Mouse (Mus musculus): ENCODE results near the gene Tfg. TPM values are rescaled to one million over a fixed set of nuclear protein-coding genes. Genes with fewer than 3 reads are reported as not detected.

The Tfg gene
- total and polyA plus RNA-seq, 3 experiments, result 80.6 to 324 (median 112) TPM

DNA sequence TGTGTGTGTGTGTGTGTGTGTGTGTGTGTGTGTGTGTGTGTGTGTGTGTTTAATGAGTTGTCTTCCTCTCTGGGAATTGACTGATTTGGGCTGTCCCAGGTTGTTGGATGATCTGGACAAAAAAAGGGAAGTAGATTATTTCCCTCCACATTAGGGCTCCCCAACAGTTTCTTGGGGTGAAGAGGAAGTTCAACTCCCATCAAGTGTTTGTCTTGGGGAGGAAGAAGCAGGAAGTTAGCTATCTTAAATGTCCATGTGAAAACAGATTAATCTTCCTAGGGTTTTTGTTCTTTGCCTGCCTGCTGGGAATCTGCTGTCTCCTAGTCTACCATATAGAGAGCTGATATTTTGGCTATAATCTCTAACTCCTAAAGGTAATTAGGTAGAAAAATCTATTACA, 58.4 kb downstream of the Tfg start:
- ATAC-seq (ENCODE audit: extremely low read depth, insufficient number of reproducible peaks, low FRiP score, poor library complexity, severe bottlenecking), result no peak
- no peak for TF ChIP-seq GATA1 (IDR thresholded peaks at IDR 0.05; ENCODE audit: borderline replicate concordance, low read length)
- H3K4me3 ChIP-seq (ENCODE audit: low read depth, low read length), result no peak overlapping the region

DNA sequence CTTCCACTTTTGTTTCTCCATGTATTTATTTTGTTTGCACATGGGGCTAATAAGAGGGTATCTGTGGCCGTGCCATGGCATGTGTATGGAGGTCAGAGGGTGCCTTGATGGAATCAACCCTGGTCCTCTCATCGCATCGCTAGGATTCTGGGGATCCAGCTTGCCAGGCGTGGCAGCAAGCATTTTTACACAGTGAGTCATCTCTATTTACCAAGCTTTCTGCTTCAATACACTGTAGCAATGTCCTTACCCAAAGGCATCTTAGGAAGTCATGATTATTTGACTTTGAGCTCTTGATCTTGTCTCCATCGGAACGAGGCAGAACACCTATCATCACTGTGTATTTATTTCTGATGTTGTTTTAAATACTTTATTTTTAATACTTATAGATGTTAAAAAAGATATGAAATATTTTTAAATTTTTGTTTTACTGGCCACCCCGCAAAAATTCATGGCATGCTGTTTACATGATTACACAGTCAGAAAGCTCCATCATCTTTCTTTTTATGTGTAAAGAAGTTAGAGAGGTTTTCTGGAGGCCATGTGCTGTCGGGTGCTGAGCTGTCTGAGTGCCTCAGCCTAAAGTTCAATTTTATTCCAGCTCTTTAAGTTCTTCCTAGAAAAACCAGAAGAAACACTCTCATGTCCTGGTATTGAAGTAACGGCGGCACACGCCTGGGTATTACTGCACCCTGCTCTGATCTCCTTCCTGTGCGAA, 61.9 kb downstream of the Tfg start:
- H3K36me3 ChIP-seq (replicated peaks), result no peaks in the 10 kb centered on the region
- ATAC-seq (ENCODE audit: extremely low read depth, insufficient number of reproducible peaks, low FRiP score, poor library complexity, severe bottlenecking), result no peak
- DNase-seq (ENCODE audit: low spot score), result no peak
- H3K27me3 ChIP-seq (ENCODE audit: insufficient read depth, low read length), result peaks cover 7% of the 10 kb centered on the region
- no peak overlapping the region for H3K4me3 ChIP-seq (ENCODE audit: low read depth, low read length)
- H3K4me1 ChIP-seq (ENCODE audit: insufficient read depth, low read depth, low read length), result no peaks in the 10 kb centered on the region
- TF ChIP-seq GATA2 (IDR thresholded peaks at IDR 0.05; ENCODE audit: borderline replicate concordance, low read depth, low read length) (no peak), POLR2AphosphoS5 (IDR thresholded peaks at IDR 0.05; ENCODE audit: insufficient replicate concordance, low read depth, low read length) (no peak), TAL1 (conservative IDR thresholded peaks at IDR 0.05; ENCODE audit: low read depth, low read length) (no peak), GATA1 (IDR thresholded peaks at IDR 0.05; ENCODE audit: borderline replicate concordance, low read length) (no peak), CTCF (IDR thresholded peaks at IDR 0.05; ENCODE audit: low read depth, low read length) (no peak)
- no peaks in the 10 kb centered on the region for H3K9me3 ChIP-seq (replicated peaks)

More for the DNA sequence above, 58.4 kb downstream of the Tfg start:
- DNase-seq (ENCODE audit: low spot score), result no peak
- peaks cover 8% of the 10 kb centered on the region for H3K27me3 ChIP-seq (ENCODE audit: insufficient read depth, low read length)
- no peaks in the 10 kb centered on the region for H3K9me3 ChIP-seq (replicated peaks)
- no peaks in the 10 kb centered on the region for H3K36me3 ChIP-seq (replicated peaks)
- no peaks in the 10 kb centered on the region for H3K4me1 ChIP-seq (ENCODE audit: insufficient read depth, low read depth, low read length)

DNA sequence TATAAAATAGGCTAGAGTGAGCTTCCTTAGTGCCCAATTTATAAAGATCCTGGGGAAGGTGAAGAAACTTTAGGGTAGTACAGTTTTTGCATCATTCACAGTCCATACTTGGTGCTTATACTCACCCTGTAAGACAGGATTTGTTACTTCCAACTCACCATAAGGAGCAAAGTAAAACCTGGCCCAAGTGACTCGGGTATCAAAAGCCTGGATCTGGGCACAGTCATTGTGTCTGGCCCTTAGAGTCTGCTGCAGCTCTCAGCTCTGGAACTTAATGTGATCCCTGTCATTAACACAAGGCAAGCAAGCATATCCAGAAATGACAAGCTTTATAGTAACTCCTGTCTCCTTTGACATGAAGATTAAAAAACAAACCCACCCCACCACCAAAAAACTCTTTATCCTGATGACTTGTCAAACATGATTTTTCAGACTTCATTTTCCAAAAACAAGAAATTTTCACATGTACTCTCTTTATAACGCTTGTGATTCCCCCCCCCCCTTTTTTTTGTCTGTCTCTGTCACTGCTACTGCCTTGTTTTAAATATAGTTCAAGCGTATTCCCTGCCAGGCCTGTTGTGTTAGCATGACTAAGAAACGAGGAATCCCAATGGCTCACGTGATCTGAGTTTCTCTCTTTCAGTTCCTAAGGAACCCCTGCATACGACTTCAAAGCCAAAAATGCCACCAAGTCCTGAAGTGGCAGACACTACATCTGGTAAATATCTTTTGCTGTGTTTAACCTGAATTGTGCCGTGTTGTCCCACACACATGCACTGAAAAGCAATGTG, 70.7 kb downstream of the Tfg start:
- DNase-seq (ENCODE audit: low spot score) (no peak), ATAC-seq (ENCODE audit: extremely low read depth, insufficient number of reproducible peaks, low FRiP score, poor library complexity, severe bottlenecking) (no peak)
- Histone ChIP-seq H3K4me3 (ENCODE audit: low read depth, low read length) (no peak overlapping the region), H3K27me3 (ENCODE audit: insufficient read depth, low read length) (peaks cover 9% of the 10 kb centered on the region; the same call in 1 of the 2 replicates), H3K36me3 (replicated peaks) (no peaks in the 10 kb centered on the region), H3K9me3 (replicated peaks) (no peaks in the 10 kb centered on the region), H3K4me1 (ENCODE audit: insufficient read depth, low read depth, low read length) (no peaks in the 10 kb centered on the region)
- no peak for TF ChIP-seq TAL1 (conservative IDR thresholded peaks at IDR 0.05; ENCODE audit: low read depth, low read length)
- no peak for TF ChIP-seq GATA1 (IDR thresholded peaks at IDR 0.05; ENCODE audit: borderline replicate concordance, low read length)
- TF ChIP-seq CTCF (IDR thresholded peaks at IDR 0.05; ENCODE audit: low read depth, low read length), result no peak
- no peak for TF ChIP-seq GATA2 (IDR thresholded peaks at IDR 0.05; ENCODE audit: borderline replicate concordance, low read depth, low read length)
- TF ChIP-seq POLR2AphosphoS5 (IDR thresholded peaks at IDR 0.05; ENCODE audit: insufficient replicate concordance, low read depth, low read length), result no peak

DNA sequence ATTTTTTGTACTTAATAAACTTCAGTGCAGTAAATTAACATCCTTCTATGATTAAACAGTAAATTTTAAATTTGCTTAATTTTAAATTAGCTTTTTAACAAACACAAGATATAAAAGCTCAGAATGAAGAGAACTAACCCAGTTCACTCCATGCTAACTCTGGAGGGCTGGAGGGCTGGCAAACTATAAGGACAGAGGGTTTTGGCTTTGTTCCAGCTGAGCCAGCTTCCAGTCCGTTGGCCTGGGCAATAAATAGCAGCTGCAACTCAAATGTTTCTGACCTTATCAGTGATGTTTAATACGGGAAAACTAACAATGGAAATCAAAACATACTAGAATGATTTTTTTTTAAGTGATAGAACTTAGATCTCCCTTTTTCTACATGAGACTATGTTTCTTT, 72.0 kb downstream of the Tfg start:
- TF ChIP-seq CTCF (IDR thresholded peaks at IDR 0.05; ENCODE audit: low read depth, low read length) (no peak), GATA1 (IDR thresholded peaks at IDR 0.05; ENCODE audit: borderline replicate concordance, low read length) (no peak), TAL1 (conservative IDR thresholded peaks at IDR 0.05; ENCODE audit: low read depth, low read length) (no peak), POLR2AphosphoS5 (IDR thresholded peaks at IDR 0.05; ENCODE audit: insufficient replicate concordance, low read depth, low read length) (no peak), GATA2 (IDR thresholded peaks at IDR 0.05; ENCODE audit: borderline replicate concordance, low read depth, low read length) (no peak)
- no peaks in the 10 kb centered on the region for H3K36me3 ChIP-seq (replicated peaks)
- H3K9me3 ChIP-seq (replicated peaks), result no peaks in the 10 kb centered on the region
- peaks cover 5% of the 10 kb centered on the region; the same call in 1 of the 2 replicates for H3K27me3 ChIP-seq (ENCODE audit: insufficient read depth, low read length)
- ATAC-seq (ENCODE audit: extremely low read depth, insufficient number of reproducible peaks, low FRiP score, poor library complexity, severe bottlenecking) (no peak), DNase-seq (ENCODE audit: low spot score) (no peak)
- no peaks in the 10 kb centered on the region for H3K4me1 ChIP-seq (ENCODE audit: insufficient read depth, low read depth, low read length)
- no peak overlapping the region for H3K4me3 ChIP-seq (ENCODE audit: low read depth, low read length)

Other genes starting within 250 kb of the Tfg start
- not detected in 2 replicates for gene Abi3bp, start 239.6 kb downstream of the Tfg start, total RNA-seq (2014; fragmentation: Nextera tagmentation)
- 0.16 TPM in 1 of 2 replicates, not detected in the other for gene Abi3bp, start 239.6 kb downstream of the Tfg start, total RNA-seq (2017)
- gene Abi3bp, start 239.6 kb downstream of the Tfg start, polyA plus RNA-seq (2012), result not detected in 2 replicates
- gene Adgrg7, start 78.4 kb upstream of the Tfg start, total RNA-seq (2014; fragmentation: Nextera tagmentation), result 1.8 and 3.3 TPM in 2 replicates
- gene Adgrg7, start 78.4 kb upstream of the Tfg start, total RNA-seq (2017), result 0.17 and 0.33 TPM in 2 replicates
- 0.04 TPM in 1 of 2 replicates, not detected in the other for gene Adgrg7, start 78.4 kb upstream of the Tfg start, polyA plus RNA-seq (2012)
- not detected in 2 replicates for gene Tmem45a, start 168.7 kb upstream of the Tfg start, total RNA-seq (2014; fragmentation: Nextera tagmentation)
- gene Tmem45a, start 168.7 kb upstream of the Tfg start, total RNA-seq (2017), result 0.12 and 0.44 TPM in 2 replicates
- gene Tmem45a, start 168.7 kb upstream of the Tfg start, polyA plus RNA-seq (2012), result not detected in 2 replicates
- gene Lnp1, start 210.6 kb upstream of the Tfg start, total RNA-seq (2014; fragmentation: Nextera tagmentation), result not detected in 2 replicates
- not detected in 2 replicates for gene Lnp1, start 210.6 kb upstream of the Tfg start, total RNA-seq (2017)
- not detected in 2 replicates for gene Lnp1, start 210.6 kb upstream of the Tfg start, polyA plus RNA-seq (2012)